Mouse (Mus musculus): ENCODE results near the gene Acod1. TPM values are rescaled to one million over a fixed set of nuclear protein-coding genes. Genes with fewer than 3 reads are reported as not detected.

The Acod1 gene
- total RNA-seq, 2 experiments from 2014 or later, result 0.10 TPM; not detected in 1

GRCm38 (mm10) chr14:103071471-103071870 is 24.7 kb downstream of the Acod1 start:
- DNase-seq (ENCODE audit: extremely low spot score in 1 of 2, low spot score in 1 of 2), result no peak

GRCm38 (mm10) chr14:103072731-103073130 is 26.0 kb downstream of the Acod1 start:
- no peak for DNase-seq (ENCODE audit: extremely low spot score in 1 of 2, low spot score in 1 of 2)

- no peak for DNase-seq (ENCODE audit: extremely low spot score in 1 of 2, low spot score in 1 of 2)
Measured at GRCm38 (mm10) chr14:103073825-103074224, 27.0 kb downstream of the Acod1 start.

- no peak for DNase-seq (ENCODE audit: extremely low spot score in 1 of 2, low spot score in 1 of 2)
Measured at GRCm38 (mm10) chr14:103075166-103075565, 28.4 kb downstream of the Acod1 start.

GRCm38 (mm10) chr14:103077272-103078005 is 30.7 kb downstream of the Acod1 start:
- no peak for DNase-seq (ENCODE audit: extremely low spot score in 1 of 2, low spot score in 1 of 2)

- no peak for DNase-seq (ENCODE audit: extremely low spot score in 1 of 2, low spot score in 1 of 2)
Measured at GRCm38 (mm10) chr14:103078006-103078912, 31.5 kb downstream of the Acod1 start.

GRCm38 (mm10) chr14:103079209-103079977 is 32.6 kb downstream of the Acod1 start:
- no peak for DNase-seq (ENCODE audit: extremely low spot score in 1 of 2, low spot score in 1 of 2)

- DNase-seq (ENCODE audit: extremely low spot score in 1 of 2, low spot score in 1 of 2), result no peak
Measured at GRCm38 (mm10) chr14:103085840-103086533, 39.2 kb downstream of the Acod1 start.

- DNase-seq (ENCODE audit: extremely low spot score in 1 of 2, low spot score in 1 of 2), result no peak
Measured at GRCm38 (mm10) chr14:103086671-103087324, 40.0 kb downstream of the Acod1 start.

GRCm38 (mm10) chr14:103087846-103088245 is 41.1 kb downstream of the Acod1 start:
- no peak for DNase-seq (ENCODE audit: extremely low spot score in 1 of 2, low spot score in 1 of 2)

GRCm38 (mm10) chr14:103088624-103089023 is 41.8 kb downstream of the Acod1 start:
- DNase-seq (ENCODE audit: extremely low spot score in 1 of 2, low spot score in 1 of 2), result no peak

GRCm38 (mm10) chr14:103093236-103093635 is 46.5 kb downstream of the Acod1 start:
- no peak for DNase-seq (ENCODE audit: extremely low spot score in 1 of 2, low spot score in 1 of 2)

- no peak for DNase-seq (ENCODE audit: extremely low spot score in 1 of 2, low spot score in 1 of 2)
Measured at GRCm38 (mm10) chr14:103093670-103094069, 46.9 kb downstream of the Acod1 start.

- no peak for DNase-seq (ENCODE audit: extremely low spot score in 1 of 2, low spot score in 1 of 2)
Measured at GRCm38 (mm10) chr14:103095036-103095435, 48.3 kb downstream of the Acod1 start.

GRCm38 (mm10) chr14:103095826-103096225 is 49.0 kb downstream of the Acod1 start:
- no peak for DNase-seq (ENCODE audit: extremely low spot score in 1 of 2, low spot score in 1 of 2)

GRCm38 (mm10) chr14:103096621-103097020 is 49.8 kb downstream of the Acod1 start:
- no peak for DNase-seq (ENCODE audit: extremely low spot score in 1 of 2, low spot score in 1 of 2)

GRCm38 (mm10) chr14:103098213-103098586 is 51.4 kb downstream of the Acod1 start:
- DNase-seq (ENCODE audit: extremely low spot score in 1 of 2, low spot score in 1 of 2), result no peak

GRCm38 (mm10) chr14:103098587-103099235 is 51.9 kb downstream of the Acod1 start:
- peak; percentile 68 for DNase-seq (ENCODE audit: extremely low spot score in 1 of 2, low spot score in 1 of 2)

All from layer of hippocampus, postnatal 25 days (tissue).